Mouse (Mus musculus) telencephalon, adult 2 months (tissue): Measurements from ENCODE around the gene Kcnmb2.

Experiments used
- DNase-seq: peaks from one replicate; pipeline ENCODE4 v3.0.0-alpha.2; 2011; ENCODE audit warnings: low read depth, low spot score

Gene Kcnmb2

GRCm38 (mm10) chr3:31902504-31903330 is at the start of gene Kcnmb2:
Gene Kcnmb2, plus strand, starts transcription at chr3:31902507.
- DNase-seq, result peak; percentile 16

- DNase-seq, result no peak
These were observed 38.8 kb upstream of the Kcnmb2 start for GRCm38 (mm10) chr3:31863522-31863921.

DNA sequence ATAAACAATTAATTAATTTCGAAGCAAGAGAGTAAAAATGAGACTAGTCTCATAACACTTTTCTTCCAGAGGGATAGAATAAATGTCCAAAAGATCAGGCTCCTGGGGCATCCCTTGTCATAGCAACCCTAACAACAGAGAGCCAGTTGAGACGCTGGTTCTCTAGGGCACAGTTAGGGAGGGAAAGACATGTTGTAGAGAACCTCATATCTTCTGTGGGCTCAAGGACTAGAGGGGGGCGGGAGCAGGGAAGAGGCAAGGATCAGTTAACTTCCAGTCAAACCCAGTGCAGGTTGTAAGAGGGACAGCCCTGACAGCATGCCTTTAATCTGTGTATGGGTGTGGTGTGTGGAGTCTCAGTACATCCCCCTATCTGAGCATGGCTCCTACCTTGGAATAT is 38.2 kb upstream of the Kcnmb2 start:
- no peak for DNase-seq

GRCm38 (mm10) chr3:31871461-31871860 is 30.8 kb upstream of the Kcnmb2 start:
- DNase-seq, result peak; percentile 17

DNA sequence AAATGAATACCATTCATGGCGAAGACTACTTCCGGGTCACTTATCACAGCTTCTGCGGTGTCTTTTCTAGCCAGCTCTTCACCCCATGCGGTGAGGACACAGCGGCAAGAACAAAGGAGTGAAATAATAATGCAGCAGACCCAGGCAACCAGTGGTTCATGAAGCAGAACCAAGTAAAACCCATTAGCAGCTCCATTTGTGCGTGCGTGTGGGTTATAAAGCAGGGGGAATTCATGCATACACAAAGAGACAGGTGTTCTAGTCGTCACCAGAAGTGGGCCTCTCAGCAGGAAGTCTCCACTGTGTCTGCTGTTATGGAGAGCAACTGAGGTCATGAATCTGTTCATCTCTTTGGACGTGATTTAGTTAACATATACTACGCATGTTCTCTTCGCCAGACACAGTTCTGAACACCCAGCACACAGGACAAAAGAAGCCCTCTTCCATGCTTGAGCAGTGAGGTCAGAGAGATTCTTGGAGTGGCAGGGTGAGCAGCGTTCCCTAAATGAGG is 19.6 kb upstream of the Kcnmb2 start:
- no peak for DNase-seq

DNA sequence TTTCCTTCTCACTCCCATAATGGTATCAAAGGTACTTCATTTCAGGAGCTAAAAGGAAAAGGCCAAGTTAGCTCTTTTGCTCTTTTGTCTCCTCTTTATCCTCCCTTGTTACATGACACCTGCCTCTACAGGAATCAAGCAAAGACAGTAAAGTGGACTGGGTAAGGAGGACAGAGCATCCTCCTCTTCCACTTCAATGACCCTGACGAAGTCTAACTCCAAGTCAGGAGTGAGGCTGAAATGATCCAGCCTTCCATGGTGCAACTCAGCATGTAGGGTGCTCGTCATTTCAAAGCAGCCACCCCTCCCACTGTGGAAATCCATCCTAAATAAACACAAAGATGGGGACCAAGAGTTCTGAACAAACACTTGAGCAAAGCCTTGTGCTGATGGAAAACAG is 9.7 kb upstream of the Kcnmb2 start:
- no peak for DNase-seq

DNA sequence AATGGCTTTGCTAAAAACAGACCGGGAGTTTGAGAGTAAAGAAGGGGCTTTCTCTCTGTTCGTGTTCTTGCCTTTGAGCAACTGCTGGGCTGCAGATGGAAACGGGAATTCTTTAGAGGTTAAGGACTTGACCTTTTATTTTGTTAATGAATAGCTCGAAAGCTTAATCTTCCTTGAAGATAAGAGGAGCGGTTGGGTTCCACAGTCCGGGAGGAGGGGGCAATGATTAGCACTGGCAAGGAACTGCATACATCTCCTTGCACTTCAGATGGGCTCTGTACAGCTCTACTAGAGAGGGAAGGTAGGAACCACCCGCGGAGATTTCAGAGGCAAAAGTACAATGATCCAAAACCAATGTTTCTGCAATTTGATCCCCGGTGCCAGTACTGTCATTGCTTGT is 1.2 kb downstream of the Kcnmb2 start:
- no peak for DNase-seq

GRCm38 (mm10) chr3:31904156-31904555 is 1.8 kb downstream of the Kcnmb2 start:
- DNase-seq, result no peak

DNA sequence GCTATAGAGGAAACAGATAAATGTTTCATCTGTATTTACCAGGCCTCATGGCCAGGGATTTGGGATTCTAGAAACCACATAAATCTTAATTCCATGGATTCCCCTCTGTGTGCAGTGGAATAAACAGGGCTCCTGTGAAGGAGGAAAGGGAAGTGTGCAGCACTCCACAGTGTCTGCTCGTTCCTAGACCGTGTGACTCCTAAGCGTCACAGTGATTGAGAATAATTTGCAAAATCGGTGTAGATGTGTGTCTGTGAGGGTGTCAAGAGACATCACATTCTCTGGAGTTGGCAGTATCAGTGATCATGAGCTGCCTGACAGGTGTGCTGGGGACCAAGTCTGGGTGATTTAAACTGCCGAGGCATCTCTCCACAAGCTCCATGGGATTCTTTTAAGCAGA is 8.9 kb downstream of the Kcnmb2 start:
- DNase-seq, result no peak

- DNase-seq, result no peak
These were observed 9.4 kb downstream of the Kcnmb2 start for GRCm38 (mm10) chr3:31911690-31912089.

- DNase-seq, result no peak
These were observed 26.2 kb downstream of the Kcnmb2 start for GRCm38 (mm10) chr3:31928544-31928943.

DNA sequence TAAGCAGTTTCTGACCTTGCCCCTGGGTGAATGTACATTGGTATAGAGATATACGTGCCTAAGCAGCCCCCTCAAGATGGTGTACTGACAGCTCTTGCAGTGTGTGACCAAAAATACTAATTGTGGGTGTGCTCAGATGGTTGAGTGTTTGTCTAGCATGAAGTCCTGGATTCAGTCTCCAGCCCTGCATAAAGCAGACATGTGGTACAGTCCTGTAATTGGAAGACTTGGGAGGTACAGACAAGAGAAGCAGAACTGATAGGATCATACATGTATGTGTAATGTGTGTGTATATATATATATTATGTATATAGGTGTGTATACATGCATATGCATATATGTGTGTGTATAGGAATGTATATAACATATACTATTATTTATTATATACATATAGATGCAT is 32.4 kb downstream of the Kcnmb2 start:
- DNase-seq, result no peak

DNA sequence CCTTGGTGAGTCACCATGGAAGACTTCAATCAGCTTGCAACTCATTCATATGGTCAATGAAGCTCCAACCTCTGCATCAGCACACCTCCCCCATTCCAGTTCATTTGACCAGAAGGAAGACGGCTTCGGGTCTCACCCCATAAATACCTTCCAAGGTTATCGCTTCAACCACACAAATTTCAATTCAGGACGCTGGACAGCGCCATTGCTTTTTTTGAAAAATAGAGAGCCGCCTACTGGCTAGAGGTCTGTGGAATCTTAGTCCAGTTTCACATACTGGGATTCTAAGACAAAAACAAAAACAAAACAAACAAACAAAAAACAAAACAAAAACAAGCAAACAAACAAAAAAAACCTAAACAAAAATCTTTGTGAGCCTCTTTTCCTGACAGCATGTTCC is 39.2 kb downstream of the Kcnmb2 start:
- no peak for DNase-seq

DNA sequence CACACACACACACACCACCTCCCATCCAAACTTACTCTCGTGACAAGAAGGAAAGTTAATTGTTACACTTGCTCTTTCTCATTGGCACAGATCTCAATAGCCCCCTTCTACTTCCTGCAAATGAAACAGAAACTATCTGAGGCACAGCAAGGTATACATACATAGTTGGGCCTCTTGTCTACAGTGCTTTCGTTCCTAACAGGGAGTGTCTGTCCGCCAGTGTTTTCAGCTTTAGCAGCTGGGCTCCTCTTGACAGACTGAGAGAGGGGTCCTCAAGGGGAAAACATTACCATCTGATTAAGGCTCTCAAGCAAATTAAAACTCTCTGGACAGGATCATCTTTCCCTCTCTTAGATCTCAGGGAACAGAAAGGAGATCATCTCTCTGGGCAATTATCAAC is 51.9 kb downstream of the Kcnmb2 start:
- DNase-seq, result no peak

DNA sequence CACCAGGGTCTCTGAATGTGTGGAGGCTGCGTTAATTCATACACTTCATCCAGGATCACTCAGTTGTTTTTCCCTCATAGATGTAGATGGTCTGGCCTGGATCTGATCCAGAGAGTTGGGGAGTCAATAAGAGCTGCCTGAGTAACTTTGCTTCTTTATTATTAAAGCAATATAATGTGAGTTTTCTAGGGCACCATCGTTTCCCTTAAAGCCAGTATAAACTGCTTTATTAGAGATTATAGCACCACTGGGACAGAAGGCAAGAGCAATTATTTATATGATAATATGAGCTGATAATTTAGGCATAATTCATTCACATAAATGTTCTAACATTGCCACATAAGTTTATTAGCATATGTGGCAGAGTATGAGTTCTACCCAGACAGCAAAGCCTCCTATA is 52.7 kb downstream of the Kcnmb2 start:
- DNase-seq, result no peak

- no peak for DNase-seq
These were observed 57.5 kb downstream of the Kcnmb2 start for GRCm38 (mm10) chr3:31959821-31960220.

- no peak for DNase-seq
These were observed 58.9 kb downstream of the Kcnmb2 start for GRCm38 (mm10) chr3:31961175-31961574.

GRCm38 (mm10) chr3:31963076-31963475 is 60.8 kb downstream of the Kcnmb2 start:
- no peak for DNase-seq

- no peak for DNase-seq
These were observed 77.4 kb downstream of the Kcnmb2 start for GRCm38 (mm10) chr3:31979661-31980060.

DNA sequence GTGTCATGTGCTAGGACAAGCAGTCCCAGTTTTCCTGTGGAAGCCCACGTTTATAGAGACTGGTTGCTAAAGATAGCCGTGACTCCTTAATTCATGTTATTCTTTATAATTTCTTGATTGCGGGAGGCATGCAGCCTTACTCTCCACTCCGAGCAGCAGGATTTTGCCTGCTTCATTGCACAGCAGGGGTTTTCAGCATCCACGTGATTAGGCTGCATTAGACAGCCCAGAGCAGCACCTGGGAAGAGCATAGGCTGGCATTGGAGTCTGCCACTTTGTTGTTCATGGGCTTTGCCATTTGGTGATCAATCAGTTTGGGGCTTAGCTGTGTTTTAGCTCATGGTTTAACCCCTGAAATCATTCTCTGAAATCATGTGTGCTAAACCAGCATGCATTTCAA is 80.1 kb downstream of the Kcnmb2 start:
- no peak for DNase-seq

DNA sequence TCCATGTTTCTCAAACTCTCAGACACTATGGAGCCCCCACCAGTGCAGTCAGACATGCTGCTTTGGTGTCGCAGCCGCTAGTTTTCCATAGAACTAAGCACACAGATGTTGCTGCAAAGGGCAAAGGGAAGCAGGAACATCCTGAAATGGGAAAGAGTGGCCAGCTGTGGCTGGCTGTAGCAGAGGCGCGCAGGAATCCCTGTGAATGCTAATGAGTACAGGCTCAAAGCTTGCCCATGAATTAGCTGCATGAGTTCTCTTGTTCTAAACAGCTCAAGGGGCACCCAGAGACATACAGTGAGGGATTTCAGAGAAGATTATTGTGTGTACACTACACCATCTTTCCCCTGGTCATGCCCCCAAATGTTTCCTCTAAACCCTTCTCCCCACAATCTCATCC is 82.8 kb downstream of the Kcnmb2 start:
- DNase-seq, result no peak

DNA sequence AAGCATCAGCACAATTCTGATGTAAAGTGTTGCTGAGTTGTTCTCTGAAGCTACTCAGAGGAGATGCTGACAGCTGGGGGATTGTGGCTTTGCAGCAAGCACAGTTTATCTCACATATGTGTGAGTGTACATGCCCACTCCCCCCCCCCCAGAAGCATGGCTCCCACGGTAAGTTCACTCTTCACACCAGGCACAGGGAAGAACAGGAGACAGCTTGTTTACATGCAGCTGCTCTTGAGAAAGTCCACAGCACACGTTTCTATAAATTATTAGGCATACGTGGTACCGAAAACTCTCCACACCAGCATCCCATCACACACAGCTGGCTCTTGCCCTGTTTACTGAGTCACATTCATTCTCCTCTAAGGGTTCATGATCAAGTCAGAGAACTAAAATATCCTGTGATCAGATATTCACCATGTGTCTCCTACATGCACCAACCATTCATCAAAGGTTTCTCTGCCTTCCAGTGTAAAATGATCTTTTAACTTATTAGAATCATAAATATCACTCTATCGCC is 89.3 kb downstream of the Kcnmb2 start:
- no peak for DNase-seq

- DNase-seq, result peak; percentile 38
These were observed 109.3 kb downstream of the Kcnmb2 start for GRCm38 (mm10) chr3:32011566-32011965.
